Mouse (Mus musculus) T-cell, adult 66 days (primary cell): ENCODE data around the gene Bmp8b. TPM values are rescaled to one million over a fixed set of nuclear protein-coding genes. Genes with fewer than 3 reads are reported as not detected.

ENCODE experiments used
- total RNA-seq, 2 experiments: library from RNA; stranded (reverse); gene quantifications; 3 replicates in 1 of 2; 4 replicates in 1 of 2; pipeline ENCODE4 v1.2.4; 2023

Gene Bmp8b
- not detected for total RNA-seq

GRCm38 (mm10) chr4:123104651-123105450 lies at the start of gene Bmp8b:
TSS of gene Bmp8b (plus strand) at chr4:123105165.

GRCm38 (mm10) chr4:123116011-123116410 lies 11.0 kb downstream of the Bmp8b start, which contains the start of gene Oxct2b:
TSS of gene Oxct2b (plus strand) at chr4:123116266.

GRCm38 (mm10) chr4:123139513-123140154 lies 34.7 kb downstream of the Bmp8b start, which contains the start of gene Ppie:
TSS of gene Ppie (minus strand) at chr4:123139951.

Other genes starting within 250 kb of the Bmp8b start
- 100 to 1,000 TPM; 406 to 432 TPM for gene Cap1, start 219.1 kb upstream of the Bmp8b start, total RNA-seq
- 1 to 10 TPM in 1 of 2 experiments, under 1 TPM in 1; 0.30 to 2.6 TPM for gene Mfsd2a, start 144.0 kb upstream of the Bmp8b start, total RNA-seq
- gene Mycl, start 109.5 kb upstream of the Bmp8b start, total RNA-seq, result 1 to 10 TPM in 1 of 2 experiments, under 1 TPM in 1; 0.62 to 1.1 TPM
- 10 to 100 TPM; 12.1 to 16.5 TPM for gene Trit1, start 88.6 kb upstream of the Bmp8b start, total RNA-seq
- gene Oxct2b, start 11.1 kb downstream of the Bmp8b start, total RNA-seq, result not detected
- gene Ppie, start 34.8 kb downstream of the Bmp8b start, total RNA-seq, result 10 to 100 TPM; 62.0 to 68.1 TPM
- not detected for gene Hpcal4, start 78.1 kb downstream of the Bmp8b start, total RNA-seq
- gene Nt5c1a, start 96.3 kb downstream of the Bmp8b start, total RNA-seq, result not detected
- gene Heyl, start 128.4 kb downstream of the Bmp8b start, total RNA-seq, result under 1 TPM in 1 of 2 experiments, not detected in 1; 0.23 TPM
- 10 to 100 TPM; 76.6 to 80.7 TPM for gene Pabpc4, start 157.2 kb downstream of the Bmp8b start, total RNA-seq
- gene Oxct2a, start 218.5 kb downstream of the Bmp8b start, total RNA-seq, result not detected
- gene Bmp8a, start 238.1 kb downstream of the Bmp8b start, total RNA-seq, result under 1 TPM; 0.23 to 0.30 TPM